Mouse (Mus musculus) T-helper 2 cell (primary cell): Measurements from ENCODE around the gene Gm20388.
"Not testable (repeated sequence)": the region's sequence is repeated elsewhere in the genome, so short reads cannot be mapped to it uniquely, and the experiment has no call there.

ENCODE experiments used
- in situ Hi-C: fragments of 300-600 bp; cut with MboI, MseI; formaldehyde crosslinking; loops from one replicate; pipeline ENCODE4 v1.15.1; 2025; ENCODE audit warnings: high pct_unique_total_duplicates

Gm20388 gene

DNA sequence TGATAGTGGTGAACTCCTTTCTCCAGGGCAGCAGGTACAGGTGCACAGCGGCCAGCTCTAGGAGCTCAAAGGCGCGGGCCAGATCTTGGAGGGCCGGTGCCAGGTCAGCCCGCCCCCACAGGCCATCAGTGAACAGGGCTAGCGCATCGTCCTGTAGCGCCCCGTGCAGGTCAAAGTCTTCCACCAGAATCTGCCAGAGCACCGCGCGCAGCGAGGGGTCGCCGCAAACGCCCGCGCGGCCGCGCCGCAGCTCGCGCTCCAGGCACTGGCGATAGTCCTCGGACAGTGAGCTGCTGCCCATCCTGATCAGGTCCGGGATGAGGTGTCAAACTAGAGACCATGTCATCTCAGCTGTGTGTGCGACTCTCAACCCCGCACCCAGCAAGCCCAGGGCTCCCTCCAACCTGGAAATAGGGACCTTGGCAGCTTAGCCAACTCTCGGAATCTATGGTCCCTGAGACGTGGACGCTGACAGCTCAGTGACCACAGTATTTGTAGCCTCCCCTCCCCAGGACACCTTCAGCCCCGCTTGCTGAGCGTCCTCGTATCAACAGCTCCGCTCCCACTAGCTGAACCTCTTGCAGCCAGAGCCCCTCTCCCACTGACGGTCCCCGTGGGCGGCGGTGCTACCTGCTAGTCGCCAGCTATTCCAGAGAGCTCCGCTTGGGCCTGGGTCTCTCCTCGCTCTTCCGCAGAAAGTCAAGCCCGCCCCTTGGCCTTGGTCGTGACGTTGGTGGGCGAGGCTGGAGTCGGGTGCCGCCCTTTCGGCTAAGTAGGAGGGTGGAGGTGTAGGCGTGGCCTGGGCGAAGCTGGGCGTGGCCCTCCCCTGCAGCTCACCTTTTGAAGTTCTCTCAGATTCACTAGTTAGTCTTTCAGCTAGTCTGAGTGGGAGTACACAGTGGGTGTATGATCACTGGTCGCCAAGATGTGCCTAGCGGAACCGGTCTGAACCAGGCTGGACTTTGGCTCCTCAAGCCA lies 3325.2 kb downstream of the Gm20388 start, which contains the start of gene Spata2l:
Gene Spata2l, minus strand, starts transcription at position 714 of the 978 bp plus-strand sequence.
- in situ Hi-C loops = loop anchor here (25.0 kb wide), 1 partner anchor 351 kb away; no protein-coding TSS in a partner anchor

DNA sequence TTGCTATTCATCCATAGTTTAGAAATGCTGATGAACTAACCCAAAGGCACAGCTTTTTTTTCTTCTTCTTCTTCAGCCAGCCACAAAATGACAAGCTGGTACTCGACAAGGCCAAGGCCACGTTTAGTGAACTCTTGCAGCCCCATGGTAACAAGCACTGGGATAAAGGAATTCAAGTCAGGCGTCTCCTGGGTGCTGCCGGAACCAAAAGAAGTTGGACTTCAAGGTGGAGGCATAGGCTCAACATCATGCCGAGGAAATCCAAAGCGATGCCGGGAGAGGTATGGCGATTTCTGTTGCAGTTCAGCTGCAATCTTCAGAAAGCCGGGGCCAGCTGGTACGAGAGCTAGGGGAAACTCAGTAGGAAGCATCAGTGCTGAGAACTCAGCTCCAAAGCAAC lies 3328.8 kb downstream of the Gm20388 start:
- in situ Hi-C loops = loop anchor here (25.0 kb wide), 1 partner anchor 348 kb away; no protein-coding TSS in a partner anchor

- in situ Hi-C loops = loop anchor here (25.0 kb wide), 1 partner anchor 345 kb away; no protein-coding TSS in a partner anchor
These were observed 3331.7 kb downstream of the Gm20388 start for GRCm38 (mm10) chr8:123242107-123242923.

DNA sequence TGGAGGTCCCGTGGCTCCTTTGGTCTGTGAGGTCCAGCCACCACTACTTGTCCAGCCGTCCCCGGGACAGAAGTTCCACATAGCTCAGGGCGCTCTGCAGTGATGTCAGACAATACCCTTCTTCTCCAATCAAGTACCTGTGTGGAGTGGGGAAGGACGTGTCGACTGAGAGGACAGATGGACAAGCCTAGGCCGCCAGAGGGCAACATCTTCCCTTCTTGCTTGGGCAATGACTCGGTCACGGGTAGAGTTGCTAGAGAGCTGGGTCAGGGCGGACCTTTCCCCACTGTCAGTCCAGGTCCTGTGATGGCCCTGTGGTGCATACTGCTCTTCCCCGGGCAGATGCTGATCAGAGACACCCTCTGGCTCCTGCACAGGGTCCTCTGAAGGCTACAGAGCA lies 3332.4 kb downstream of the Gm20388 start:
- in situ Hi-C loops = loop anchor here (25.0 kb wide), 1 partner anchor 344 kb away; no protein-coding TSS in a partner anchor

DNA sequence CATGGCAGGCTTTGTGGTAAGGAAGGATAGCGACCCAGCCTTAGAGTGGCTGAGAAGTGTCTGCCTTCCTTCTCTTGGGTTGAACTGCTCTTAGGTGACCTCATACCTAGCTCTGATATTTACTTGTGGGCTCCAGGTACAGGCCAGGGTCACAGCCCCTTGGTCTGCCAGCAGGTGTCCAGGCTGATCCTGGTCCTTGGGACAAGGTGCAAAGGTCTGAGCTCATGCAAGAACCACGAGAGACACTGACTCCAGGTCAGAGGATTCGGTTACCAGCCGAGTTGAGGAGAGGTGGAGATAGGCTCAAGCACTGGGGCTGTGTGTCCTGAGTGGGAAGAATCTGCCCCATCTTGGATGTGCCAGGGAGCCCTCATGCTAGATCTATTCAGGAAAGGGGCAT lies 3333.7 kb downstream of the Gm20388 start:
- in situ Hi-C loops = loop anchor here (25.0 kb wide), 1 partner anchor 343 kb away; no protein-coding TSS in a partner anchor

- in situ Hi-C loops = loop anchor here (25.0 kb wide), 1 partner anchor 342 kb away; no protein-coding TSS in a partner anchor
These were observed 3334.9 kb downstream of the Gm20388 start for GRCm38 (mm10) chr8:123245543-123245942.

- in situ Hi-C loops = loop anchor here (25.0 kb wide), 1 partner anchor 340 kb away; no protein-coding TSS in a partner anchor
These were observed 3337.1 kb downstream of the Gm20388 start for GRCm38 (mm10) chr8:123247748-123248147.

GRCm38 (mm10) chr8:123248596-123248995 lies 3338.0 kb downstream of the Gm20388 start:
- in situ Hi-C loops = loop anchor here (25.0 kb wide), 1 partner anchor 339 kb away; no protein-coding TSS in a partner anchor

- in situ Hi-C loops = no loop called here
These were observed 3340.3 kb downstream of the Gm20388 start for GRCm38 (mm10) chr8:123250940-123251339.

GRCm38 (mm10) chr8:123252925-123253324 lies 3342.3 kb downstream of the Gm20388 start:
- in situ Hi-C loops = no loop called here

DNA sequence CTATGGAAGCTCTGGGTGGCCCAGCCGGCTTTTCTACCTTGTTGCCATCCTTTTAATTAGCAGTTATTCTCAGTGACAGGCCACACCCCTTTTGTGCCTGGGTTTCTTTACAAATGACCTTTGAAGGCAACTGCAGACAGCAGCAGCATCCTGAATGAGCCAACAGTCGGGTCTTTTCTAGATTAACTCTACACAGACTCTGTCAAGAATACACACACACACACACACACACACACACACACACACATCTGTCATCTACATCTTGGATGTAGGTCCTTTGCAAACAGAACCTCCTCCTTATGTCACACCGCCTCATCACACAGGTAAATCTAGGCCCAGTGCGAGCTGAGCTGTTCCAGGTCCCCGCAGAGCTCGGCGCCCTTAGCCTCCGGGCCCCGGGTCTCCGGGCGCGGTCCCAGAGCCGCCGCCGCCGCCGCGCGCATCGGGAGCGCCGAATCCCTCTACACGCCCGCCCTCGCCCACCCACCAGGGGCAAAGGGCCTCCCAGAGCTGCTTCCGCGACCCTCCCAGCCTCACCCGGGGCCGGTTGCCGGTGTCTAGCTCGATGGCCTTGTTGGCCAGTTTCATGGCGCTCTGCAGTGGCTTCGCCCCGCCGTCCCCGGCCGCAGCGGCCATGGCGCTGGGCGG lies 3342.9 kb downstream of the Gm20388 start:
- in situ Hi-C loops = no loop called here

DNA sequence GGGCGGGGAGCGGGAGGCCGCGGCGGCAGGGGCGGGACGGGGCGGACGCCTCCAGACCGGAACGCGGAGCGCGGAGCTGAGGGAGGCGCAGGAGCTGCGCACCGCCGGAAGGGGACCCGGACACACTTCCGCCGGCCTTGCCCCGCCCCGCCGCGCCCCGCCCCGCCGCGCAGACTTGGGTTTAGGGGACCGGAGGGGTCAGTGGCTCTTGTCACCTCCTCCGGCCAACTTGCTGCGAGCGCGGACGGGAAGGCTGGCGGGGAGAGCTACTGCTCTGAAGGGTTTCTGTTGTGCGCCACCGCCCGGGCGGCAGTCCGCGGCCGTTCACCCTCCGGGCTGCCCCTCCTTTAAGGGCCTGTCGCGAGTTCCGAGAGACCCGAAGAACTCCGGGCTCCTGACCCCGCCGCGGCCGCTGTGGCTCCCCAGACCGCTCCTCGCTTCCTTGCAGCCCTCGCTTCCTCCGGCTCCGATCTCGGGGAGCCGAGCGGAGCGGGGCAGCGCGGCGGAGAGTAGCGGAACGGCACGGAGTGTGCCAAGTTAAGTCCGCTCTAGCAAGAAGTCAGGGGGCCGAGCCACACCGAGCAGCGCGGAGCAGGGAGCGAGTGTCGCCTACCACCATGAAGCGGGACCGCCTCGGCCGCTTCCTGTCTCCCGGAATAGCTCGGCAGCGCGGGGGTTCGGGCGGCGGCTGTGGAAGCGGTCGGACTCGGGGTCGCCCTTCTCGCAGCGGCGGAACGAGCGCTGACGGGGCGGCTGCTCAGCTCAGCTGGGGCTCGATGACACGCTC lies 3343.7 kb downstream of the Gm20388 start, which contains the start of the genes Zfp276 and Vps9d1:
Gene Zfp276, plus strand, starts transcription at position 97 of the 787 bp plus-strand sequence.
Gene Vps9d1, minus strand, starts transcription at position 250 of the 787 bp plus-strand sequence.
- in situ Hi-C loops = no loop called here

DNA sequence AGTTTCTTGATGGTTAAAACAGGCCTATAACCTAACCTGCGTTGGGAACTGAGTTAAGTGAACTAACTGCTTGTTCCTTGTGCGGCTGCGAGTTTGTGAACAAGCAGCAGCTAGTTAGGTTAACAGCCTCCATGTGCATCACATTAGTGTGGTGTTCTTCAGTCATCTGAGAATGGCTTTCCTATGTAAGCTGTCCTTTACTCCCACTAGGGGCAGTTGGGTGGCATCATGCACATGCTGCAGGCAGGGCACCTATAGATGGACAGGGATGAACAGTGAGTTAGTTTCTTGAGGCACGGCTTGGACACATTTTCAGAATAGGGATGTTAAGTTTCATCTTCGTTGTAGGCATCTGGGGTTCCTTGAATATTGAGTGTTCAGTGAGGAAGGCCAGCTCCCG lies 3344.5 kb downstream of the Gm20388 start:
- in situ Hi-C loops = no loop called here

GRCm38 (mm10) chr8:123257114-123257513 lies 3346.5 kb downstream of the Gm20388 start:
- in situ Hi-C loops = no loop called here

DNA sequence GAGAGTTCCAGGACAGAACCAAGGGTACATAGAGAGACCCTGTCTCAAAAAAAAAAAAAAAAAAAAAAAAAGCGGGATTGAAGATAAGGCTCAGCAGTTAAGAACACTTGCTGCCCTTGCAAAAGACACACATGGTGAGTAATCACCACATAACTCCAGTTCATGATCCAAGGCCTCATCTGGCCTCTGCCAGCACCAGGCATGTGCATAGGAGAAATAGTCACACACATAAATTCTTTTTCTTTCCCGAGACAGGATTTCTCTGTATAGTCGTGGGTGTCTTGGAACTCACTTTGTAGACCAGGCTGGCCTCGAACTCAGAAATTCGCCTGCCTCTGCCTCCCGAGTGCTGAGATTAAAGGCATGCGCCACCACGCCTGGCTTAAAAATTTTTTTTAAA lies 3347.0 kb downstream of the Gm20388 start:
- in situ Hi-C loops = not testable (repeated sequence)

DNA sequence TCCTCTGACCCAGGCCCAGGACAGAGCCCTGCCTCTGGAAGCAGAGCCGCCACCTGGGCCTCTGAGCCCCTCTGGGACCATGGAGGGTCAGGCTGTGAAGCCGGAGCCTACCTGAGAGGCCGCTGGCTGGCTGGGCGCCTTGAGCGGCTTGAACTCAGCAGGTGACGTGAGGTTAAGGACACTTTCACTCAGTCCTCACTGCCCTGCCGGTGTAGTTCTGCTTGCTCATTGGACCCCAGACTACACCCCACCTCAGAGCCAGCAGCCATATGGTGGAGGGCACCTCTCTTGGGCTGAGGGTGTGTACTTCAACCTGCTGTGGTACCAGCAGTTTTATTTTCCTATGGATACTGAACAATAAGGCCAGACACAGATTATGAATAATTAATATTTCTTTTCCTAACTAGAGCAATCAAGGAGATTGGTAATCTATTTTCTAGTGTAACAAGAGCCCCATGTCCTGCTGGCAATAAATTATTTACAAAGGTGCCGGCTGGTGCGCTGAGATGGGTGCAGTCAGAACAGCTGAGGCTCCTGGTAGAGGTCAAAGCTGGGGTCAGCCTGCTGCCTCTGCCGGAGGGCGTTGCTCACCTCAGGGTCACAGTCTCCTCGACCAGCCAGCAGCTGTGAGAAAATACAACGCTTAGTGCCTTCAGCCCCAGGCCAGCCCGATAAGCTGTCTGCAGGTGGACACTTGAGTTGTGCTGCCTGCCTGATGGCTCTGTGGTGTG lies 3357.4 kb downstream of the Gm20388 start:
- in situ Hi-C loops = no loop called here

DNA sequence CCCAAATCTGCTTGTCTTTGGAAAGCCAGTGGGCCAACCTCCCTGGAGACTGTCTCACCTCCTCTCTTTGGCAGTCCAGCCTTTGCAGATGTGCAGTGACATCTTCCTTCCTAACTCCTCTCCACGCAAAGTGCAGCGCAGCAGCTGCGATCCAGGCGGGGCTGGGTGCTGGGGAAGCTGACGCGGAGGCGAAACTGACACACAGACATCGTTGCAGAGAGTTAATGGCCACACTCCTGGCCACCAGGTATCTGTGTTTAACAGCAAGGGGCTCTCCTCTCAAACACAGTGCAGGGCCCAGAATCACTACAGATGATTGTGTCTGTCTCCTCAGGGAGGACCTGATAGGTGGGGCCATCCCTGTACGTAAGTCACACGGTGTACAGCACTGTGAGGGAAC lies 3360.5 kb downstream of the Gm20388 start:
- in situ Hi-C loops = no loop called here

DNA sequence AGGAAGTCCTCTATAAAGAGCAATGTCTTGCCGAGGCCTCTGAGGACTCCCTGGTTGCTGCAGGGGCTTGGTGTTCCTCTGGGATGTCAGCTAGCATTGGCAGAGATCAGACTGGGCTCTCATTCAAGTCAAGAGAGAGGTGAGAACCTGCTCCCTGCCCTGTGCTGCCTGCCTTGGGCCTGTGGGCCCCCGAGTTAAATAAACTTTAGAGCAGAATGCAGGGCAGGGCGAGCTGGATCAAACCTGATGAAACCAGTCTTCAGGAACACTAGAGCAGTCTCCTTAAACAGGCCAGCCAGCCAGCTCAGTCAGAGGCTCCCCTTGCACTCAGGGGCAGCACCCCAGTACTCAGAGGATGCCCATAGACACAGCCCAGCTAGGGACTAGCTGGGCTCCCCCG lies 3361.3 kb downstream of the Gm20388 start:
- in situ Hi-C loops = no loop called here

DNA sequence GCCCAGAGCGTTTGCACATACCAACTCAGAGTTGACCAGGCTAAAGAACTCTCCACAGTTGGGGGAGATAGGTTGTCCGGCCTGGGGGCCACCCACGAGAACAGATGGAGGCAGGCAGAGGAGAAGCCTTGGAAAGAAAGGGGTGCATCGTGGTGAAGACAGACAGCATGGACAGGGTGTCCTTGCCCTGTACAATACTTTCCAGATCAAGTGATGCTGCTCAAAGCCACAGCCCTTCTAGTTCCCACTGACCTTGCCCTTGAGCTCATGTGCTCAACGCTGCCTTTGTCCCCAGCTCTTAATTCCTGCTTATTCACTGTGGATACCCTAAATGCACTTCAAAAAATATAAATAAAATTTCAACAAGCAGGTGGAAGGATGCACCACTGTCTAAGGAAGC lies 3363.8 kb downstream of the Gm20388 start:
- in situ Hi-C loops = no loop called here
